Mouse (Mus musculus) 3T3-L1 (cell line): ENCODE measurements around the gene Tmem59l.

Source experiments
- DNase-seq: peaks from one replicate; pipeline ENCODE4 v3.0.0-alpha.2; 2015; ENCODE audit warnings: low read depth, low spot score

Gene Tmem59l

DNA sequence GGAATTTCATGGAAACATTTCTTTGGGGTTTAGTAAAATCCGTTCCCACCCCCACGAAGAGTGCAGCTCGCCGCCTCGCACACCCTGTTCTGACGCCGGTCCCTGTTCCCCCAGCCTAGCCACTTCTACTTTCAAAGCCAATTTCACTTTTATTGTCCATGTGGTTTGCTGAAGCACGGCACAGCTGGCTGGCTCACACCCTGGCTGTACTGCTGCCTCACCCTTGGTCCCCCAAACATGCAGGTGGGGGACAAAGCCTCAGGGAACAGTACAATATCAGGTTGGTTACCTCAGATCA lies 24.7 kb downstream of the Tmem59l start:
- no peak for DNase-seq

- peak; percentile 90 for DNase-seq
Observed at GRCm38 (mm10) chr8:70461765-70462515, 25.2 kb downstream of the Tmem59l start.

DNA sequence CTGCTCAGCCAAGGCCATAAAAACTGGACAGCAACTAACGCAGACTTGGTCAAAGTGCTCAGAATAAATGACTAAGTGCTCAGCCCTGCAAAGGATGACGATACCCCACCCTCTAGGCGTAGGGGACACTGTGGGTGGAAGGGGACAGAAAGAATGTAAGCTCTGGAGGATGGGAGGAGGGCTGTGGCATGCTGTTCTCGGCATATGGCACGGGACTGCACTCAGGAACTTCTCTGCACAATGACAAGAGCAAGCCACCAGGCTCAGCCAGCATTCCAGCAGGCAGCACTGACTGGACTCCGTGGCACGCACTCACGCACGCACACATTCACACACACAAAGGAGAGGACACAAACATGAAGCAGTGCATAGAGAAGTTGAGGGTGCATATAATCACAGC lies 26.6 kb downstream of the Tmem59l start:
- DNase-seq: peak; percentile 72

- no peak for DNase-seq
Observed at GRCm38 (mm10) chr8:70460199-70460598, 27.0 kb downstream of the Tmem59l start.

- no peak for DNase-seq
Observed at GRCm38 (mm10) chr8:70459636-70460035, 27.5 kb downstream of the Tmem59l start.

DNA sequence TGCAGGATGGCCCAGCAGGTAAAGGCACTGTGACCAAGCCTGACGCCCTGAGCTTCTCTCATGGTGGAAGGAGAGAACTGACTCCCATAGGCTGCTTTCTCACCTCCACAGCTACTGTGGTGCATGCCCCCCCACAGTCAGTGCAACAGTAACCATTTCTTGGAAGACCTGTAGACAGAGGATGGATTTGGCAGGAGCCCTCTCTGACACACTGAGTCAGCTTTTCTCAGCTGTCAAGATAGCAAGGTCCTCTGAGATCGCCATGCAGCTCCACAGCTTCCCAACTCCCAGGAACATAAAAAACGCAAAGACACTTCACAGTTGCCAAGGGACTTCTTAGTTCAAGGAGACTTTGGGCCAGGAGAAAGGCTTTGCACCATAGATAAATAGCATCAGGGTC lies 28.7 kb downstream of the Tmem59l start:
- DNase-seq: peak; percentile 62

DNA sequence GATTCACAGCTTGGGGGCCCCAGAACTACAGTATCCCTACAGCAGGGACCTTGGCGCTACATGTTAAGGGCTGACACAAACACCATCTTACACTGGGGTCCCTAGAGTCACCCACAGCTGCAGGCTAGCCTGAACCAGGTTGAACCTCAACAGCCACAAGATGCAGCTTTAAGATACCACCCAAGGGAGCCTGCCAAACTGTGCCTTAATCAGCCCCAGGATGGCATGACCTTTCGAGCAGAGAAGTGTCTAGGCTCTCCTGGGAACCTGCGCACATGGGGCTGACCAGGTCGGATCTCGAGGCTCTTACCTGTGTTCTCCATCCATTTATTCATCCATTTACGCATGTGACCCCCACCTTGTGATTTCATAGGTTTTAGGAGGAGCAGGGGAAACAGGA lies 29.3 kb downstream of the Tmem59l start:
- no peak for DNase-seq

DNA sequence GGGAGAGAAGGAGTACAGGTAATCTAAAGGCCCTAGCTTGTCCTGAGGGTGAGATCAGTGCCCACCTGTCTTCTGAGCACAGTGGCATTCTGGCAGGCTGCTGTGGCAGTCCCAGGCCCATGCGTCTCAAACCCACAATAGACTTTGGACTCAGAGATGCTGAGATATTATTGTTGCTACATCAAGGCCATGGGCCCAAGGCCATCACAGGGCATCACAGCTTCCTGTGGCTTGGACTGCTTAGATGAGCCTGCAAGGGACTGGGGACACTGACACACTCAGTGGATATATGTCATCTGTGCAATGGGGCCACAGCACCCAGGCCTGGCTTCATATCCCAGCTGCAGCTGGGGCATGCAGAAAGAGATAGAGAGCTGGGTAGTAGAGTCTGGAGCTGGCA lies 30.2 kb downstream of the Tmem59l start:
- no peak for DNase-seq

DNA sequence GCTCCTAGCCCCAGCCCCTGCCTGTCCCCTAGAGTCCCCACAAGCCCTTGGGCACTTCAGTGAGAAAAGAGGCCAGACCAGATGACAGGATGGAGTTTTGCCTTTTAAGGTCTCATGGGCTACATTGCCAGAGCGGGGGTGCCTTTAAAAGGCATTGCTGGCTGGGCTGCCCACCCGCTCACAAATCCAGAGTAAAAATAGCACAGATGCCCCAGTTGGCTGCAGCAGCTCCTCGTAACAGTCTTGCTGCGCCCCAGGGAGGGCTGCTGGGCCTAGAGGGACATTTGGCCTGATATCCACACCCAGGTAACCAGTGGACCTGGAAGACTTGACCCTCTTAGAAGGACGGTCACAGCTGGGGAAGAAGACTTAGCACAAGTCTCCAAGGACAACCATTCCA lies 33.3 kb downstream of the Tmem59l start:
- DNase-seq: no peak

DNA sequence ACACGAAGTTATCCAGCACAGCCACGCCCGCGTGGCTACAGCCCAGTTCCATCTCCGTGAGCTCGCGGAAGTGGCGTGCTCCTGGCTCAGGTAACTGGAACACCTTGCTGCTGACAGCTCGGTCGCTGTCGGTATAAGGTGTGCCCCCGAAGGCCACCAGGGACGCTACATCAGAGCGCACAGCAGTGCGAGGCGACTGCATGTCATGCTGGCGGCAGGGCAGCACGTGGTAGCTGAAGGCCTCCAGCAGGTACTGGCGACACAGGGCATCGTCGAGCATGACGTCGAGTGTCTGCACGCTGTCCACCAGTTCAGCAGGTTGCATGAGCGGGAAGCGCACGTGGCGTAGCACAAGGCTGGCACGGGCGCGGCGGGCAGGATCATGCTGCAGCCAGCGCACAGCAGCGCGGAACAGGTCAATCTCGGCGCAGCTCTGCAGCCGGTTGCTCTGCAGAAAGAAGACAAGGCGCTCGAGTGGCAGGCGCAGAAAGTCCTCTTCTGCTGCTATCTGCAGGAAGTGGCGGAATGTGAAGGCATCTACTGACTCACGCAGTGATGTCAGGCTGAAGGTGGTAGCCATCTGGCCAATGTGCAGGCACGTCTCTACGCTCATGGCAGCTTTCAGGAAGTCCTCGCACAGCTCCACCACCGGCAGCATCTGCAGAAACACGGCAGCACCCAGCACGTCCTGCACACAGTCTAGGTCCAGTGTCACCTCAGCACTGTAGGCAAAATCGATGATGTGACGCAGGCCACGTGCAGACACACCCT lies 34.8 kb downstream of the Tmem59l start:
- no peak for DNase-seq

GRCm38 (mm10) chr8:70447639-70448420 lies 39.3 kb downstream of the Tmem59l start:
- peak; percentile 66 for DNase-seq

DNA sequence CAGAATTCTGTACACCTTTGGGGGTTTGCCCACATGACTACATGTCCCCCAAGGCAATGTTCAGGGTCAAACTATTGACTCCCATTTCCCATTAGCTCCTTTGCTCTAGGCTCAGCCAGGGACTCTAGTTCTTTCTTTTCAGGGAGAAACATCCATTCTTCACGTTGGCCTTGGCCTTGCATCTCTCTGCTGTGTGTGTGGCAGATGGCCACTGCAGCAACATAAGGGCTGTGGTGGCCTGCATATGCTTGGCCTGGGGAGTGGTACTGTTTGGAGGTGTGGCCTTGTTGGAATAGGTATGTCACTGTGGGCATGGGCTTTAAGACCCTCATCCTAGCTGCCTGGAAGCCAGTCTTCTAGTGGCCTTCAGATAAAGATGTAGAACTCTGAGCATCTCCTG lies 41.2 kb downstream of the Tmem59l start:
- DNase-seq: no peak

GRCm38 (mm10) chr8:70443326-70443725 lies 43.8 kb downstream of the Tmem59l start:
- DNase-seq: peak; percentile 40

DNA sequence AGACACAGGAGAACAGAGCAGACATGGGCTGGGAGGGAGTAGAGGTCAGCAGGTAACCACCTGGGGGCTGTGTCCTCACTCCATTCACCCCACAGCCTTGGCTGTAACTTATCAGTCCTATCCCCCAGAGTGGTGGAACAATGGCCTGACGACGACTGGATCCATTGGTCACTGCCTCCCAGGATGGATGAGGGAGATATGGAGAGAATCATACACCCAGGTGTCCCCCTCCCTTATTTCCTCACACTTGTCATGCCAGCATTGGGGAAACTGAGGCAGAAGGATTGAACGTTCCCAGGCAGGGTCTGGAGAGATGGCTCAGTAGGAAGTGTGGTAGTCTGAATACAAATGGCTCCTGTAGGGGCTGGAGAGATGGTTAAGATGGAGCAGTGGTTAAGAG lies 45.6 kb downstream of the Tmem59l start:
- no peak for DNase-seq

- DNase-seq: no peak
Observed at GRCm38 (mm10) chr8:70440246-70440645, 46.9 kb downstream of the Tmem59l start.

DNA sequence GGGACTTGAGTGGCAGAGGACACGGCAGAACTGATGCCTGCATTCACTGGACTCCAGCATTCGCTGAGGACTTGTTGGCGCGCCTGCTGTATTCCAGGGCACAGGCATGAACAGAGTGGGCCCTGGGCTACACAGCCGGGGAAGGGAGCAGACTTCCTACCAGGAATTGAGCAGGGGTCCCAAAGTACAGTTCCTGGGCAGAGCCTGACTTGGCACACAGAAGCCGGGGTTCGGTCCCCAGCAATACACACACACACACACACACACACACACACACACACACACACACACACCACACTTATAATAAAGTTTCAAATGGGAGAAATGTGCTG lies 47.3 kb downstream of the Tmem59l start:
- DNase-seq: no peak

- DNase-seq: peak; percentile 96
Observed at GRCm38 (mm10) chr8:70439055-70439847, 47.9 kb downstream of the Tmem59l start, which contains the start of gene Crtc1. Gene Crtc1, minus strand, starts transcription at chr8:70439579.

- no peak for DNase-seq
Observed at GRCm38 (mm10) chr8:70438423-70438822, 48.7 kb downstream of the Tmem59l start.

DNA sequence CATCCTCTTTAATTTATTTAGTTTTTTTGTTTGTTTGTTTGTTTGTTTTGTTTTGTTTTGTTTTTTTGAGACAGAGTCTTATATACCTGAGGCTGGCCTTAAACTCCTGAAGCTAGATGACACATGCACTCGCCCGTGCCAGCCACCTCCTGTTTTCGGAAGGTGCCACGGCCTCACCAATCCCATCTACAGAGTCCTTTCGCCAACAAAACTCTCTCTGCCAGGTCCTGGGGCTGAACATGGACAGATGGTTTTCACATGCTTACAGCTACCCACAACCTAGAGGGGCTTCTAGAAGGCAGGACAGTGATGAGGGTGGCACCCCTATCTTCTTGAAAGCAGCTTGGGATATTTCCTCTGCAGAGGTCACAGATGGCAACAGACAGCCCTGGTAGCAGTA lies 52.0 kb downstream of the Tmem59l start:
- DNase-seq: no peak
